Mouse (Mus musculus): ENCODE measurements around the gene Vars.
"Not testable (repeated sequence)": the region's sequence is repeated elsewhere in the genome, so short reads cannot be mapped to it uniquely, and the experiment has no call there.

Gene Vars

GRCm38 (mm10) chr17:35002153-35002865 lies 1.5 kb downstream of the Vars start:
- no peak for DNase-seq (ENCODE audit: low read depth, low spot score)

- peak; percentile 64 for DNase-seq (ENCODE audit: low read depth, low spot score)
Observed at GRCm38 (mm10) chr17:35003022-35003838, 2.4 kb downstream of the Vars start.

- DNase-seq (ENCODE audit: low read depth, low spot score) = no peak
Observed at GRCm38 (mm10) chr17:35004075-35004717, 3.4 kb downstream of the Vars start.

GRCm38 (mm10) chr17:35005158-35005557 lies 4.4 kb downstream of the Vars start:
- DNase-seq (ENCODE audit: low read depth, low spot score) = no peak

GRCm38 (mm10) chr17:35005902-35006301 lies 5.1 kb downstream of the Vars start:
- not testable (repeated sequence) for DNase-seq (ENCODE audit: low read depth, low spot score)

- DNase-seq (ENCODE audit: low read depth, low spot score) = no peak
Observed at GRCm38 (mm10) chr17:35007387-35007991, 6.7 kb downstream of the Vars start.

- DNase-seq (ENCODE audit: low read depth, low spot score) = no peak
Observed at GRCm38 (mm10) chr17:35009586-35009985, 8.8 kb downstream of the Vars start.

GRCm38 (mm10) chr17:35011440-35011839 lies 10.7 kb downstream of the Vars start:
- no peak for DNase-seq (ENCODE audit: low read depth, low spot score)

GRCm38 (mm10) chr17:35012430-35012829 lies 11.6 kb downstream of the Vars start:
- no peak for DNase-seq (ENCODE audit: low read depth, low spot score)

- no peak for DNase-seq (ENCODE audit: low read depth, low spot score)
Observed at GRCm38 (mm10) chr17:35013221-35013620, 12.4 kb downstream of the Vars start.

- DNase-seq (ENCODE audit: low read depth, low spot score) = no peak
Observed at GRCm38 (mm10) chr17:35015296-35015695, 14.5 kb downstream of the Vars start.

GRCm38 (mm10) chr17:35016376-35016775 lies 15.6 kb downstream of the Vars start, which contains the start of gene Vwa7:
TSS of gene Vwa7 (plus strand) at chr17:35016579.
- no peak for DNase-seq (ENCODE audit: low read depth, low spot score)

GRCm38 (mm10) chr17:35016791-35017705 lies 16.3 kb downstream of the Vars start:
- no peak for DNase-seq (ENCODE audit: low read depth, low spot score)

- DNase-seq (ENCODE audit: low read depth, low spot score) = no peak
Observed at GRCm38 (mm10) chr17:35017706-35018030, 16.9 kb downstream of the Vars start.

- no peak for DNase-seq (ENCODE audit: low read depth, low spot score)
Observed at GRCm38 (mm10) chr17:35018171-35018570, 17.4 kb downstream of the Vars start.

GRCm38 (mm10) chr17:35019894-35020293 lies 19.1 kb downstream of the Vars start:
- no peak for DNase-seq (ENCODE audit: low read depth, low spot score)

GRCm38 (mm10) chr17:35020551-35020950 lies 19.8 kb downstream of the Vars start:
- DNase-seq (ENCODE audit: low read depth, low spot score) = no peak

GRCm38 (mm10) chr17:35021163-35021808 lies 20.5 kb downstream of the Vars start:
- peak; percentile 80 for DNase-seq (ENCODE audit: low read depth, low spot score)

- no peak for DNase-seq (ENCODE audit: low read depth, low spot score)
Observed at GRCm38 (mm10) chr17:35021842-35022477, 21.2 kb downstream of the Vars start.

GRCm38 (mm10) chr17:35022541-35023060 lies 21.8 kb downstream of the Vars start:
- no peak for DNase-seq (ENCODE audit: low read depth, low spot score)

Data from ES-CJ7 (cell line).